Mouse (Mus musculus): ENCODE results near the gene Zfp185.

The Zfp185 gene

GRCm38 (mm10) chrX:72986841-72987519 is at the start of gene Zfp185:
TSS of gene Zfp185 (plus strand) at chrX:72987339.
- DNase-seq = peak; percentile 54 to 77

- DNase-seq = no peak
Measured at GRCm38 (mm10) chrX:72953464-72953863, 33.7 kb upstream of the Zfp185 start.

GRCm38 (mm10) chrX:72956486-72956885 is 30.7 kb upstream of the Zfp185 start:
- no peak for DNase-seq

GRCm38 (mm10) chrX:72960431-72960830 is 26.7 kb upstream of the Zfp185 start:
- peak in 1 of 2 experiments; percentile 32 for DNase-seq

- DNase-seq = no peak
Measured at GRCm38 (mm10) chrX:72961511-72961910, 25.6 kb upstream of the Zfp185 start.

GRCm38 (mm10) chrX:72962743-72963142 is 24.4 kb upstream of the Zfp185 start:
- DNase-seq = no peak

GRCm38 (mm10) chrX:72982831-72983230 is 4.3 kb upstream of the Zfp185 start:
- DNase-seq = no peak

- DNase-seq = no peak
Measured at GRCm38 (mm10) chrX:72985607-72986006, 1.5 kb upstream of the Zfp185 start.

- no peak for DNase-seq
Measured at GRCm38 (mm10) chrX:72987520-72987905, 374 bp downstream of the Zfp185 start.

- no peak for DNase-seq
Measured at GRCm38 (mm10) chrX:72988431-72988830, 1.3 kb downstream of the Zfp185 start.

- no peak for DNase-seq
Measured at GRCm38 (mm10) chrX:72990581-72990980, 3.4 kb downstream of the Zfp185 start.

- DNase-seq = no peak
Measured at GRCm38 (mm10) chrX:72992291-72992919, 5.3 kb downstream of the Zfp185 start.

GRCm38 (mm10) chrX:72995542-72995941 is 8.4 kb downstream of the Zfp185 start:
- no peak for DNase-seq

GRCm38 (mm10) chrX:73003110-73003509 is 16.0 kb downstream of the Zfp185 start:
- no peak for DNase-seq

- no peak for DNase-seq
Measured at GRCm38 (mm10) chrX:73005678-73006077, 18.5 kb downstream of the Zfp185 start.

- DNase-seq = peak; percentile 92 to 94
Measured at GRCm38 (mm10) chrX:73007597-73008479, 20.7 kb downstream of the Zfp185 start.

- no peak for DNase-seq
Measured at GRCm38 (mm10) chrX:73012846-73013245, 25.7 kb downstream of the Zfp185 start.

GRCm38 (mm10) chrX:73037003-73037402 is 49.9 kb downstream of the Zfp185 start, which contains the start of gene Pnma5:
TSS of gene Pnma5 (minus strand) at chrX:73037103.
- DNase-seq = no peak

GRCm38 (mm10) chrX:73038831-73039230 is 51.7 kb downstream of the Zfp185 start:
- no peak for DNase-seq

- DNase-seq = no peak
Measured at GRCm38 (mm10) chrX:73039666-73040065, 52.5 kb downstream of the Zfp185 start.

GRCm38 (mm10) chrX:73053860-73054563 is 66.9 kb downstream of the Zfp185 start:
- DNase-seq = peak; percentile 92 to 94

GRCm38 (mm10) chrX:73061528-73061927 is 74.4 kb downstream of the Zfp185 start:
- no peak for DNase-seq

GRCm38 (mm10) chrX:73062323-73062722 is 75.2 kb downstream of the Zfp185 start:
- no peak for DNase-seq

Measured in lung, postnatal 4 days (tissue).